Mouse (Mus musculus) limb, embryonic 11.5 days (tissue): ENCODE measurements at regions not wholly inside any gene's neighbourhood (a gene's known extent, or its start where the extent isn't known, plus 50 kb on each side); places are given as distances from the start of the nearest gene placed in this dataset.

Experiments
- ATAC-seq: fragments of 200-750 bp; cut with Nextera tagmentation; 2 replicates; pipeline ENCODE4 v1.8.0; 2017; ENCODE audit warnings: low read depth; ENCODE audit not compliant: insufficient number of reproducible peaks, low FRiP score, low TSS enrichment
- DNase-seq: peaks from one replicate; pipeline ENCODE4 v3.0.0-alpha.2; 2015; ENCODE audit warnings: low spot score
- H3K27ac ChIP-seq: fragments of 300-500 bp; sonication (generic); replicated peaks from 2 replicates; pipeline ENCODE4 v1.5.1; 2014; ENCODE audit warnings: low read depth, mild to moderate bottlenecking, low read length
- H3K27me3 ChIP-seq: fragments of 300-500 bp; sonication (generic); 2 replicates; pipeline ENCODE4 v1.6.1; 2014; ENCODE audit warnings: mild to moderate bottlenecking, low read length, mixed read lengths; ENCODE audit not compliant: control insufficient read depth, insufficient read depth
- H3K36me3 ChIP-seq: fragments of 300-500 bp; sonication (generic); 2 replicates; pipeline ENCODE4 v1.6.1; 2014; ENCODE audit warnings: mild to moderate bottlenecking, low read length, moderate library complexity, mixed read lengths; ENCODE audit not compliant: control insufficient read depth, insufficient read depth
- H3K4me1 ChIP-seq: fragments of 300-500 bp; sonication (generic); 2 replicates; pipeline ENCODE4 v1.6.1; 2014; ENCODE audit warnings: low read length, mixed read lengths; ENCODE audit not compliant: control insufficient read depth, insufficient read depth
- H3K4me2 ChIP-seq: fragments of 300-500 bp; sonication (generic); 2 replicates; pipeline ENCODE4 v1.6.1; 2014; ENCODE audit warnings: low read depth, mild to moderate bottlenecking, moderate library complexity; ENCODE audit not compliant: severe bottlenecking
- H3K4me3 ChIP-seq: fragments of 300-500 bp; sonication (generic); 2 replicates; pipeline ENCODE4 v1.5.1; 2014; ENCODE audit warnings: low read depth, low read length
- H3K9ac ChIP-seq: fragments of 300-500 bp; sonication (generic); 2 replicates; pipeline ENCODE4 v1.6.1; 2014; ENCODE audit warnings: mild to moderate bottlenecking, low read length
- H3K9me3 ChIP-seq: fragments of 300-500 bp; sonication (generic); 2 replicates; pipeline ENCODE4 v1.6.1; 2016; ENCODE audit warnings: low read length; ENCODE audit not compliant: control insufficient read depth
- WGBS: fragments of 180-500 bp; shearing (Covaris S2); extraction: QIAGEN DNeasy Blood & Tissue Kit; methylation state at CpG from one replicate; pipeline ENCODE4 v1.1.7; 2014; 5-methylcytosine and 5-hydroxymethylcytosine counted together

DNA sequence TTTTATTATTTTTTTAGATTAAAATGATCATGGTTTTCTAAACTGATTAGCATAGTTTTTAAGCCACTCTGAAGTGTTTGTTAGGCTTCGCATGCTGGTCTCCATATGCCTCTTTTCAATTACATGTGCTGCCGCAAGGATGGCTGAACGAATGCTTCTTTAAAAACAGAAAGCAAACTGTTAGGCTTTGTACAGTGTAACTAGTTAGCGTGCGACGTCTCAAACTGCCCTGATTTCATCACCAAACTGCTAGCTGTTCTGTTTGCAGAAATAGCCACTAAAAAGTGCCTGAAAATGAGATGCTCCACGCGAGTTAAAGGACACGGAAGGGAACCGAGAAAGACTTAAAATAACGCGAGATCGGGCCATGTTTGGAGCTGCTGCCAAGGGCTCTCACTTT is 185.4 kb upstream of the Gk2 start:
- Histone ChIP-seq H3K9ac (no peak overlapping the region), H3K36me3 (no peaks in the 10 kb centered on the region), H3K4me2 (no peak overlapping the region), H3K27me3 (no peaks in the 10 kb centered on the region), H3K27ac (no peak overlapping the region), H3K4me1 (no peaks in the 10 kb centered on the region), H3K4me3 (no peak overlapping the region), H3K9me3 (no peaks in the 10 kb centered on the region)
- no peak for DNase-seq
- WGBS, result 91% methylated on average over 13 of the region's 13 CpGs
- ATAC-seq, result no peak

DNA sequence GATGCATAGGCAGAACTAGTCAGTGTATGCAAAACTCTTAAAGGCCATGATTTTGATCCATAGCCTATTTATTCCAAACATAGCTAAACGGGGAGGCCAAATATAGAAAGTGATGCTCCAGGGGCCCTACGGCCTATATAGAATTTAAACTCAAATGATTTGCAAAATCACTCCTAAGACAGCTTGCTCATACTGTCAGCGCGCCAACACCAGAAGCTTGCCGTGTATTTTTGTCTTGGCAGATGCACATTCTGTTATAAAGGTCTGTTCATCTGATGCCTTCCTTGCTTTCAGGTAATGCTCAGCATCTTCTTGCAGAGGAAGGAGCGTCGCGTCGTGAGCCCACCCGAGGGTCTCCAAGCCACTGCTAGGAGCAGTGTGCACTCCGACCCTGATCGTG is 184.8 kb upstream of the Gk2 start:
- Histone ChIP-seq H3K27ac (no peak overlapping the region), H3K4me3 (no peak overlapping the region), H3K9ac (no peak overlapping the region), H3K9me3 (no peaks in the 10 kb centered on the region), H3K4me2 (no peak overlapping the region), H3K27me3 (no peaks in the 10 kb centered on the region), H3K36me3 (no peaks in the 10 kb centered on the region), H3K4me1 (no peaks in the 10 kb centered on the region)
- no peak for ATAC-seq
- no peak for DNase-seq
- WGBS, result 97% methylated on average over 12 of the region's 12 CpGs

DNA sequence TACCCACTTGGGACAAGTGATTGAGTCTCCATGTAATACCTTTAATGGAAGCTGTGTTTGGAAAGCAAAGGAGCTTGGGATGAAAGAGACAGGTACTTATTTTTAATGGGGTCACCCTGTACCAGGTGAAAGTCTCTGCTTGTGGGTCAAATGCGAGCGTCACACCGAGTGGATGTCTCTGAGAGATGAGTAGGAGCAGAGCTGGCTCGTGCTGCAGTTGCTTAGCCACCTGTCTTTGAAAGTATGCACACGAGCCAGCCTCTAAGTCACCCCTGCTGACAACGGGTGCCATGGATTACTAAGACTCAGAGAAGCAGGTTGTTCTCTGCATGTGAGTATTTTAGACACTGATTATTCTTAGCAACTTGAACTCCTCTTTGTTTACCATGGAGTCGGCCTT is 179.5 kb upstream of the Gk2 start:
- Histone ChIP-seq H3K9ac (no peak overlapping the region), H3K27ac (no peak overlapping the region), H3K4me1 (no peaks in the 10 kb centered on the region), H3K4me3 (no peak overlapping the region), H3K4me2 (no peak overlapping the region), H3K27me3 (no peaks in the 10 kb centered on the region), H3K36me3 (no peaks in the 10 kb centered on the region), H3K9me3 (no peaks in the 10 kb centered on the region)
- 80% methylated on average over 7 of the region's 7 CpGs for WGBS
- no peak for ATAC-seq
- DNase-seq, result no peak

DNA sequence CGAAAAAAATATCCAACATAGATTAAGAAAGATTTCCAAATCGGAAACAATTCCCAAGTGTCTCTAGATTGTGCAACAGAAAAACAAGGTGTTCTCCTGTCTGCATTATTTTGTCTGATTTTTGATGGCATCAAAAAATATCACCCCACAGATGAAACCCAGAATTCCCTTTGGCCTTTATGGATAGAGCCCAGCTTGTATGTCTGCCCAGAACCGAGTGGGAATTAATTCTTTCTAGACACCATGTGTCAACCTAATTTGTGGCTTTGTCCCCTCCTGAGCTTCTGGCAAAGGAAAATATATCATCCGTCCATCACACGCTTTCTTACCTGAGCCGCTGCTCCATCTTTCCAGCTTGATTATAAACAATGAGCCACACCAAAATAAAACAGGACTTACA is 176.9 kb upstream of the Gk2 start:
- WGBS, result 89% methylated on average over 6 of the region's 6 CpGs
- Histone ChIP-seq H3K27ac (no peak overlapping the region), H3K4me3 (no peak overlapping the region), H3K27me3 (no peaks in the 10 kb centered on the region), H3K4me2 (no peak overlapping the region), H3K36me3 (no peaks in the 10 kb centered on the region), H3K9ac (no peak overlapping the region), H3K9me3 (no peaks in the 10 kb centered on the region), H3K4me1 (no peaks in the 10 kb centered on the region)
- DNase-seq (no peak), ATAC-seq (no peak)

DNA sequence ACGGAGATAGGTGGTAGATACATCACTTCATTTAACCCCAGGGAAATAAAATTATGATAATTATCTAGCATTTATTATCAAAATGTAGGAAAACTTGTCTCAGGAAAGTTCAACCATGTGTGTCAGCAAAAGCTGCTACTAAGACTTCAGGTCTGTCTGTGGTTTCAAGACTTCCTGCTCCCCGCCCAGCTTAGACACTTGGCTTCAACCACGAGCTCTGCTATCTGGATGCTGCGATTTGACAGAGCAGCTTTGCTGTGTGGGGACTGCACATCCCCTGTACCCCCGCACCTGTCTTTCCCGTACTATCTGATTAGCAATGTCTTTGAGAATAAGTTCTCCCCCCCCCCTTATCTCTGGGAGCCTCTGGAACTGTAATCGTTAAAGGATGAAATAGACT is 176.0 kb upstream of the Gk2 start:
- H3K9me3 ChIP-seq, result no peaks in the 10 kb centered on the region
- H3K4me2 ChIP-seq, result no peak overlapping the region
- no peaks in the 10 kb centered on the region for H3K4me1 ChIP-seq
- H3K9ac ChIP-seq, result no peak overlapping the region
- H3K4me3 ChIP-seq, result no peak overlapping the region
- no peaks in the 10 kb centered on the region for H3K36me3 ChIP-seq
- H3K27me3 ChIP-seq, result no peaks in the 10 kb centered on the region
- ATAC-seq (no peak), DNase-seq (no peak)
- H3K27ac ChIP-seq, result no peak overlapping the region
- 87% methylated on average over 7 of the region's 7 CpGs for WGBS

DNA sequence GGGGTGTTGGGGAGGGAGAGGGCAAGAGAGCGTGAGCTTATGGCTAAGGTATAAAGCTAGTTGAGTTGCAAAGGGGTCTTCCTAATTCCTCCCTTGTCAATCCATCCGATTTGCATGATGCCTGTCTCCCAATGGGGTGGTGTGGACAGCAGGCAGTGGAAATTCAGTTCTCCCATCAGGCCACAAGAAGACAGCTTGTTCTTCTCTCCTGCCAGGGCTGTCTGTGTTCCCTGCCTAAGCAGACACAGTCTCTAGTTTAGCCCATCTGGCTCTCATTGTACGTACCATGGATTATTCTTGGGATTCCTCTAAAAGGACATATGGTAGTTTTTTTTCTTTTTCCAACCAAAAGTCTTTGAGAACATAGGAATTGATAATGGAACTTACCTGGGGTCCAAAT is 168.4 kb upstream of the Gk2 start:
- no peaks in the 10 kb centered on the region for H3K4me1 ChIP-seq
- H3K9me3 ChIP-seq, result no peaks in the 10 kb centered on the region
- no peak for DNase-seq
- no peak overlapping the region for H3K4me3 ChIP-seq
- H3K27me3 ChIP-seq, result no peaks in the 10 kb centered on the region
- H3K36me3 ChIP-seq, result no peaks in the 10 kb centered on the region
- 86% methylated on average over 3 of the region's 3 CpGs for WGBS
- H3K4me2 ChIP-seq, result no peak overlapping the region
- ATAC-seq, result no peak
- no peak overlapping the region for H3K27ac ChIP-seq
- no peak overlapping the region for H3K9ac ChIP-seq

DNA sequence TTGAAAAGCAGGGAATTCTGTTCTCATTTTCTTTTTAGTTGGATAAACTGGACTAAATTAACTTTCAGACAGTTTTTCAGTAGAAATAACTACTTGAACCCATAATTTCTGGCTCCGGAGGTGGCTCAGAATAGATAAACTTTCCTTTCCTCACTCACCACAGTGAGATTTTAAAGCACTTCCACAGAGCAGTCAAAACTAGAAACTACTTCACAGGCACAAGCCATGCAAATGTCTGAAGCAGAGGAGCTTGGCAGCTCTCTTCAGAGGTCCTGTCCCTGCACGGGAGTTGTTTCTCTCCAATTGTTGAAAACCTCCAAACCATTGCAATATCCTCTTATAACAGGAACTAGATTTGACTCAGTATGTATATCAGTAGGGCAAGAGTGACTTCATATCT is 163.1 kb upstream of the Gk2 start:
- 90% methylated on average over 2 of the region's 2 CpGs for WGBS
- Histone ChIP-seq H3K4me1 (no peaks in the 10 kb centered on the region), H3K9me3 (no peaks in the 10 kb centered on the region), H3K4me3 (no peak overlapping the region), H3K4me2 (no peak overlapping the region), H3K9ac (no peak overlapping the region), H3K36me3 (no peaks in the 10 kb centered on the region), H3K27me3 (no peaks in the 10 kb centered on the region), H3K27ac (no peak overlapping the region)
- ATAC-seq (no peak), DNase-seq (no peak)

DNA sequence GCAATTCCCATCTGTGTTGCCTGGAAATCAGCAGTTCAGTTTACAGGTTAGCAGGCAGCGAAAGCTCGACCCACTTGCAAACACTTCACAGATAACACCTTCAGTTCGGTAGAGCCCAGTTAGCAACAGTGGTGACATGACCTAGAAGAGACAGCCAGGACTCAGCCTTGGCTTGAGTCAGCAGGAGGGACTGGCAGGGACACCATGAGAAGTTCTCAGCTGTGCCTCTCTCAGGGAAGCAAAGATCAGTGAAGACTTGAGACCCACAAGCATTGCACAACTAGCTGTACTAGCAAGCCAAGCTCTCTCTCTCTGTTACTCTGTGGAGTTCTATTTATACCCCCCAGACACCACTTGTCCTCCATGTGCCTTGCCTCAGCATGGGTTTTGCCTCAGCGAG is 161.6 kb upstream of the Gk2 start:
- WGBS, result 93% methylated on average over 4 of the region's 4 CpGs
- H3K9ac ChIP-seq, result no peak overlapping the region
- no peak overlapping the region for H3K27ac ChIP-seq
- no peaks in the 10 kb centered on the region for H3K36me3 ChIP-seq
- H3K4me2 ChIP-seq, result no peak overlapping the region
- DNase-seq (no peak), ATAC-seq (no peak)
- H3K4me3 ChIP-seq, result no peak overlapping the region
- H3K4me1 ChIP-seq, result no peaks in the 10 kb centered on the region
- no peaks in the 10 kb centered on the region for H3K27me3 ChIP-seq
- no peaks in the 10 kb centered on the region for H3K9me3 ChIP-seq

DNA sequence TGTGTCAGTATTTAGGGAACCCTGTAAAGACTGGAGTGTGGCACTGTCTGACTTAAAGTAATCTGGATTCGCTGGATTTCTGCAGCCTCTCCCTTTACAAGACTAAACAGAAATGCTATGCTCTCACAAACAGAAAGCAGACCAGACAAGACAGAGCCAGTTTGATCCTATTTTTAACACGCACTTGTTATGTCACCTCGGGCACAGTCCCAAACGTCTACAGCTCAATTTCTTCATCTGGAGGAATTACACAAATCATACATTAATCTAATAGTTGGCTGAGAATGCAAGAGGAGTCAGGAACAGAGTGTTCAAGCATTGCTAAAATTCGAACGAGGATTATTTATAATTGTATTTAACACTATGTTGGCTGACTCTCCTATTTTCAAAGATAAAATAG is 145.4 kb upstream of the Gk2 start:
- Histone ChIP-seq H3K9ac (no peak overlapping the region), H3K4me1 (no peaks in the 10 kb centered on the region), H3K36me3 (no peaks in the 10 kb centered on the region), H3K27me3 (no peaks in the 10 kb centered on the region), H3K4me3 (no peak overlapping the region), H3K4me2 (no peak overlapping the region), H3K9me3 (no peaks in the 10 kb centered on the region), H3K27ac (no peak overlapping the region)
- 85% methylated on average over 6 of the region's 6 CpGs for WGBS
- no peak for DNase-seq
- ATAC-seq, result no peak
